ENCODE assay signal across 22 mouse cellular contexts in the genomic region with DNA sequence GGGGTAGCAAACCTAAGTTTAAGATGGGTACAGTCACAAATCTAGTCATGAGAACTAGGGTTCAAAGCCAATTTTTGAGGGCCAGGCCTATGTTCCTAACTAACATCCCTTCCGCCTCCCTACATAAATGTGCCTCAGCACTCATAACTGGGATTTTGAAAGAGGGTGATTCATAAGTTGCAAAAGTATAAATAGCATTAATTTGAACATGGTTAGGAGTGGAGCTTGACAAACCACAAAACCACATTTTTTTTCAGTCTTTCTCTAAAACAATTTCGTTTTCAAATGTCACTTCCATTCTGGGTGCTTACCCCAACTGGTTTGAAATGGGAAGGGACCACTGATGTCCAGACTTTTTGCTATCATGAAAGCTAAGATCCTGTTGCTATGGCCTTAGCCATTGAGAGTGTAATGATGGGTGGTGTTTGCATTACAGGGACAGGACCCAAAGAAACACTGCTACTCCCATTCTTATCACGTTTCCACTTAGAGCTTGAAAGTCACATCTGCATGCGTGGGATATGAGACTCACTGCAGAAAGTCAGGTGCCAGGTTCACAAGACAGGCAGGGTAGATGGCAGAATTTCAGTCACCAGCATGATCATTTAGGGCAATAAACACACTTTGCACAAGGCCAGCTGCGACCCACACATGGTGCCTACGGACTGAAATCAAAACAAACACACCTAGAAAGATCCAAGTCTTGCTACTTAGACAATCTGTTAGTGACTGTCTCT.
DNase-seq lines count a peak whose midpoint lies in the region; ATAC-seq and TF ChIP-seq lines count a peak whose summit lies in the region.
"Had no signal": no experiment of that assay in that cellular context is flagged by ENCODE, and none has a peak within 500 bp of the region (broad histone marks: within the 10 kb centered on the region; RNA-seq: fewer than 3 reads in every experiment).

No protein-coding gene starts in this region.

- peak overlapping the region; percentile 50 for H3K27ac ChIP-seq in left cerebral cortex, adult 2 months
- H3K27ac ChIP-seq: heart, embryonic 13.5 days; hindbrain, embryonic 15.5 days; kidney, postnatal 0 days; neural tube, embryonic 12.5 days had no signal

- ATAC-seq in erythroblast, adult 5-6 weeks (replicated peaks; ENCODE audit: low FRiP score, poor library complexity, severe bottlenecking) = no peak
- ATAC-seq: forebrain, embryonic 14.5 days; intestine, postnatal 0 days had no signal

- intact Hi-C loops in left cerebral cortex, adult 2 months (cut with DNase I) = loop anchor here (10.0 kb wide), 1 partner anchor 53 kb away; no protein-coding TSS in a partner anchor

- TF ChIP-seq CTCF in left cerebral cortex, adult 2 months (IDR thresholded peaks at IDR 0.05) = no peak

- no peak for DNase-seq in left cerebral cortex, adult 2 months (ENCODE audit: extremely low spot score in 1 of 2, low spot score in 2 of 2)
- no peak for DNase-seq in left cerebral cortex, adult 8-10 months (ENCODE audit: low spot score in 2 of 2)
- peak; percentile 29 for DNase-seq in Muller cell, postnatal 12 days (ENCODE audit: inconsistent ontology term)
- peak; percentile 30 for DNase-seq in induced T-regulatory cell, adult 2 months (ENCODE audit: low read depth)
- no peak for DNase-seq in T-cell, adult 2 months (ENCODE audit: low spot score)
- no peak for DNase-seq in adipocyte (ENCODE audit: low spot score)
- DNase-seq: adrenal gland, postnatal 36 days; B cell, adult 2 months; cerebellum, adult 8-10 months; heart, adult 11 months; lung, adult 18-20 months; lung, postnatal 36 days; right cerebral cortex, adult 18-20 months; thymus, postnatal 36 days had no signal

- no peak overlapping the region for H3K4me3 ChIP-seq in left cerebral cortex, adult 2 months
- H3K4me3 ChIP-seq: erythroblast, embryonic 14.5 days; heart, embryonic 13.5 days; hindbrain, embryonic 15.5 days; neural tube, embryonic 12.5 days had no signal

Comparison
In these comparisons a context has a peak if more than half of its experiments do, and no peak if none do; other contexts are left out.
1. DNase-seq: peak in Muller cell, postnatal 12 days (single experiment) and induced T-regulatory cell, adult 2 months (single experiment); none in left cerebral cortex, adult 2 months (0 of 2), left cerebral cortex, adult 8-10 months (0 of 2), T-cell, adult 2 months (single experiment) and adipocyte (single experiment).